Mouse (Mus musculus): Measurements from ENCODE around the gene Slc9a4. TPM values are rescaled to one million over a fixed set of nuclear protein-coding genes. Genes with fewer than 3 reads are reported as not detected.

Gene Slc9a4
- polyA plus RNA-seq, 1 experiment from 2014 or later, result not detected

GRCm38 (mm10) chr1:40601461-40601860, 21.6 kb downstream of the Slc9a4 start:
- Histone ChIP-seq H3K27me3 (no peaks in the 10 kb centered on the region), H3K9ac (no peak overlapping the region), H3K9me3 (no peaks in the 10 kb centered on the region), H3K27ac (no peak overlapping the region), H3K4me2 (no peak overlapping the region), H3K36me3 (replicated peaks) (no peaks in the 10 kb centered on the region), H3K4me3 (replicated peaks) (no peak overlapping the region), H3K4me1 (no peaks in the 10 kb centered on the region)
- no peak for ATAC-seq (ENCODE audit: low FRiP score)
- 82% methylated on average over 3 of the region's 3 CpGs for WGBS

DNA sequence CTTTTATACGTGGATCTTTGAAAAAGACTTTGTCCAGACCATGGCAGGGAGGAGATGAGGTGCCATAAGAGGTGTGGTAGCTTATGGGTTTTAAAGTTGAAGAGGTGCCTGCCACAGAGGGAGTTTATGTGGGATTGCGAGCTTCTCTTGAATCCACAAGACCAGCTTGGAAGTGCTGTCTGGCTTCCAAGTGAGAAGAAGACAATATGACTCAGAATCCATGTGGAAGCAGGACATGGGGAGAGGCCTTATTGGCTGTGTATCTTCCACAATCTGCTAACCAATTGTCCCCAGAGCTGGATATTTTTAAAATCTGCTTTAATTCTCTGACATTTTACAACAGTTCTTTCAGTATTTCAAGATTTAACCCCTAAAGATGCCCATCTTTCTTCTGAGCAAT, 33.3 kb downstream of the Slc9a4 start:
- no peak for ATAC-seq (ENCODE audit: low FRiP score)
- H3K9me3 ChIP-seq, result no peaks in the 10 kb centered on the region
- H3K4me1 ChIP-seq, result no peaks in the 10 kb centered on the region
- H3K4me3 ChIP-seq (replicated peaks), result no peak overlapping the region
- H3K27me3 ChIP-seq, result no peaks in the 10 kb centered on the region
- no peaks in the 10 kb centered on the region for H3K36me3 ChIP-seq (replicated peaks)
- H3K9ac ChIP-seq, result no peak overlapping the region
- H3K4me2 ChIP-seq, result no peak overlapping the region
- WGBS, result 82% methylated on average over 2 of the region's 2 CpGs
- no peak overlapping the region for H3K27ac ChIP-seq

DNA sequence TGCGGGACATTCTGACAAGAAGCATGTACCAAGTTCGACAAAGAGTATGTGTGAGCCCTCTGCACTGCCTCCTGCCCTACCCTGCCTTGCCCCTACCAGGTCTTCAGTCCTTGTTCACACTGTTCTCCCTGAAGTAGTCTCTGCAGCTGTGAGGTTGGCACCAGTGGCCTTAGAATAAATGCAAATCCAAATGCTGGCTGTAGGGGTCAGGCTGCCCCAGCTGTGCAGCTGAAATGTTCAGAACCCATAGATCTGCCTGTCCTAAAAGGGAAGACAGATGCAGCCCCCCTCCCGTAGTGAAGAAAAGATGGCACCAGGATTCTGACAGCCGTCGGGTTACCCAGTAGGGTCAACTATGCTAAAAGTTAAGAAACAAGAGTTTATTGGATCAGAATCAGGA, 39.2 kb downstream of the Slc9a4 start:
- Histone ChIP-seq H3K4me2 (no peak overlapping the region), H3K27me3 (no peaks in the 10 kb centered on the region), H3K4me3 (replicated peaks) (no peak overlapping the region), H3K9me3 (no peaks in the 10 kb centered on the region), H3K36me3 (replicated peaks) (no peaks in the 10 kb centered on the region), H3K9ac (no peak overlapping the region), H3K27ac (no peak overlapping the region), H3K4me1 (no peaks in the 10 kb centered on the region)
- no peak for ATAC-seq (ENCODE audit: low FRiP score)
- WGBS, result 88% methylated on average over 5 of the region's 5 CpGs

DNA sequence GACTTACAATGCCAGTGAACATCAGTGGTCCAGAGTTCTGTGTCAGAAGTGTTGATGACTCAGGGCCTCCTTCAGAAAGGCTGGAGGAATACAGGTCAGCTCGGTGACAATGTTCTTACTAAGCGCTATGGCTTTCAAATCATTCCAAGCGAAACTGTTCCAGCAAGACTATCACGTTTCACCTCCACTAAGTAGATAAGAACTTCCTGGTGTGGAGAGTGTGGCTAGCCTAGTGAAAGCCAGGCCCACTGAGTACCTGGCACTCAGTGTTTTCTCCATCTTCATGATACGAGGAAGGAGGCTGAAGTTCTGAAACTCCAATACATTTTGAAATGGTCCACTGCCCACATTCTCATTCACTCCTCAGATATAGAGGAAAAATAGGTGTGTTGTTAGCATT, 40.0 kb downstream of the Slc9a4 start:
- 84% methylated on average over 5 of the region's 5 CpGs for WGBS
- no peak overlapping the region for H3K4me2 ChIP-seq
- H3K4me1 ChIP-seq, result no peaks in the 10 kb centered on the region
- H3K36me3 ChIP-seq (replicated peaks), result no peaks in the 10 kb centered on the region
- H3K4me3 ChIP-seq (replicated peaks), result no peak overlapping the region
- H3K9ac ChIP-seq, result no peak overlapping the region
- H3K27ac ChIP-seq, result no peak overlapping the region
- ATAC-seq (ENCODE audit: low FRiP score), result no peak
- H3K27me3 ChIP-seq, result no peaks in the 10 kb centered on the region
- H3K9me3 ChIP-seq, result no peaks in the 10 kb centered on the region

GRCm38 (mm10) chr1:40624954-40625353, 45.1 kb downstream of the Slc9a4 start:
- WGBS, result 56% methylated on average over 3 of the region's 3 CpGs
- H3K4me1 ChIP-seq, result no peaks in the 10 kb centered on the region
- no peak overlapping the region for H3K4me2 ChIP-seq
- H3K27ac ChIP-seq, result no peak overlapping the region
- H3K4me3 ChIP-seq (replicated peaks), result no peak overlapping the region
- no peaks in the 10 kb centered on the region for H3K27me3 ChIP-seq
- H3K9ac ChIP-seq, result no peak overlapping the region
- no peaks in the 10 kb centered on the region for H3K9me3 ChIP-seq
- ATAC-seq (ENCODE audit: low FRiP score), result no peak
- H3K36me3 ChIP-seq (replicated peaks), result no peaks in the 10 kb centered on the region

GRCm38 (mm10) chr1:40626954-40627353, 47.1 kb downstream of the Slc9a4 start:
- ATAC-seq (ENCODE audit: low FRiP score), result no peak

GRCm38 (mm10) chr1:40628443-40628842, 48.6 kb downstream of the Slc9a4 start:
- Histone ChIP-seq H3K36me3 (replicated peaks) (no peaks in the 10 kb centered on the region), H3K9ac (no peak overlapping the region), H3K9me3 (no peaks in the 10 kb centered on the region), H3K27me3 (no peaks in the 10 kb centered on the region), H3K4me2 (no peak overlapping the region), H3K4me3 (replicated peaks) (no peak overlapping the region), H3K4me1 (no peaks in the 10 kb centered on the region), H3K27ac (no peak overlapping the region)
- 91% methylated on average over 3 of the region's 3 CpGs for WGBS
- ATAC-seq (ENCODE audit: low FRiP score), result no peak

More at GRCm38 (mm10) chr1:40626954-40627353, 47.1 kb downstream of the Slc9a4 start:
- no peak overlapping the region for H3K9ac ChIP-seq
- H3K4me1 ChIP-seq, result no peaks in the 10 kb centered on the region
- no peak overlapping the region for H3K4me3 ChIP-seq (replicated peaks)
- no peaks in the 10 kb centered on the region for H3K36me3 ChIP-seq (replicated peaks)
- H3K4me2 ChIP-seq, result no peak overlapping the region
- no peak overlapping the region for H3K27ac ChIP-seq
- H3K27me3 ChIP-seq, result no peaks in the 10 kb centered on the region
- no peaks in the 10 kb centered on the region for H3K9me3 ChIP-seq

- Histone ChIP-seq H3K4me1 (no peaks in the 10 kb centered on the region), H3K9ac (no peak overlapping the region), H3K27ac (no peak overlapping the region), H3K4me2 (no peak overlapping the region), H3K9me3 (no peaks in the 10 kb centered on the region), H3K36me3 (replicated peaks) (no peaks in the 10 kb centered on the region), H3K27me3 (no peaks in the 10 kb centered on the region), H3K4me3 (replicated peaks) (no peak overlapping the region)
- ATAC-seq (ENCODE audit: low FRiP score), result no peak
- 61% methylated on average over 2 of the region's 2 CpGs for WGBS
These were observed 52.7 kb downstream of the Slc9a4 start for GRCm38 (mm10) chr1:40632407-40633062.

- no peaks in the 10 kb centered on the region for H3K36me3 ChIP-seq (replicated peaks)
- H3K27ac ChIP-seq, result no peak overlapping the region
- H3K9ac ChIP-seq, result no peak overlapping the region
- no peak for ATAC-seq (ENCODE audit: low FRiP score)
- 77% methylated on average over 4 of the region's 4 CpGs for WGBS
- no peak overlapping the region for H3K4me2 ChIP-seq
- no peaks in the 10 kb centered on the region for H3K27me3 ChIP-seq
- H3K4me1 ChIP-seq, result no peaks in the 10 kb centered on the region
- H3K9me3 ChIP-seq, result no peaks in the 10 kb centered on the region
- H3K4me3 ChIP-seq (replicated peaks), result no peak overlapping the region
These were observed 54.7 kb downstream of the Slc9a4 start for GRCm38 (mm10) chr1:40634608-40635007.

GRCm38 (mm10) chr1:40648234-40648633, 68.4 kb downstream of the Slc9a4 start:
- WGBS, result 79% methylated on average over 2 of the region's 2 CpGs
- Histone ChIP-seq H3K4me2 (no peak overlapping the region), H3K9me3 (no peaks in the 10 kb centered on the region), H3K9ac (no peak overlapping the region), H3K27ac (no peak overlapping the region), H3K4me3 (replicated peaks) (no peak overlapping the region), H3K36me3 (replicated peaks) (no peaks in the 10 kb centered on the region), H3K27me3 (no peaks in the 10 kb centered on the region), H3K4me1 (no peaks in the 10 kb centered on the region)
- ATAC-seq (ENCODE audit: low FRiP score), result no peak

DNA sequence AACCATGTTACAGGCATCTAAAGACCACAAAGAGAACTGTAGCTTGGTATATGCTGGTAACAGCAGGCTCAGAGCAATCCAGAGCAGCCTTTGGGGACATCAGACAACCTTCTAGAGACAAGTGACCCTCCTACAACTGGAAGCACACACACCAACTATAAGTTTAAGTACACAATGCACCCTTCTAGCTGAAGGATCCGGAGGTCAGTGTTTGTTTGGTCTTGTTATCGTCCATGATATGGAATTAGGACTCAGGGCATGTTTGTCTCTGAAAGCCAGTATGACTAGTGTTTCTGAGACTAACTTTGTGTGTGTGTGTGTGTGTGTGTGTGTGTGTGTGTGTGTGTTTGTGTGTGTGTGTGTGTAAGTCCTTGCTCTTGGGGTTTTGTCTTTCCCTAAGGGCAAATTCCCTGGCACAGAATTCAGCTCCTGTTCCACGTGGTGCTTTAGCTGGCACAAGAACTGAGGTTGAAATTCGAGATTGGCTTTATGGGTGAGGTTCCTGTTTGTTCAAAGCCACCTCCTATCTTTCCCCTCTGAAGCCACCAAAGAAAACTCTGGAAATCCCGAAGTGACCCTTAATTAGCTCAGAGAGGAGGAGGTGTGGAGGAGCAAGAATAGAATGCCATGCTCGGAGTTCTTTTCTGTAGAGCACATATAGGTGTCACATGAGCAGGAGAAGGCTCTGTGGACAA, 71.1 kb downstream of the Slc9a4 start:
- Histone ChIP-seq H3K36me3 (replicated peaks) (no peaks in the 10 kb centered on the region), H3K27ac (no peak overlapping the region), H3K4me1 (no peaks in the 10 kb centered on the region), H3K27me3 (no peaks in the 10 kb centered on the region), H3K4me2 (no peak overlapping the region), H3K9ac (no peak overlapping the region), H3K9me3 (no peaks in the 10 kb centered on the region), H3K4me3 (replicated peaks) (no peak overlapping the region)
- no peak for ATAC-seq (ENCODE audit: low FRiP score)
- 74% methylated on average over 6 of the region's 6 CpGs for WGBS

- Histone ChIP-seq H3K36me3 (replicated peaks) (no peaks in the 10 kb centered on the region), H3K4me2 (no peak overlapping the region), H3K27ac (no peak overlapping the region), H3K27me3 (no peaks in the 10 kb centered on the region), H3K9ac (no peak overlapping the region), H3K9me3 (no peaks in the 10 kb centered on the region), H3K4me1 (no peaks in the 10 kb centered on the region), H3K4me3 (replicated peaks) (no peak overlapping the region)
- no peak for ATAC-seq (ENCODE audit: low FRiP score)
- 89% methylated on average over 4 of the region's 4 CpGs for WGBS
These were observed 77.2 kb downstream of the Slc9a4 start for GRCm38 (mm10) chr1:40657035-40657434.

- H3K9ac ChIP-seq, result no peak overlapping the region
- no peaks in the 10 kb centered on the region for H3K9me3 ChIP-seq
- H3K4me1 ChIP-seq, result no peaks in the 10 kb centered on the region
- H3K27me3 ChIP-seq, result no peaks in the 10 kb centered on the region
- ATAC-seq (ENCODE audit: low FRiP score), result no peak
- 41% methylated on average over 8 of the region's 8 CpGs for WGBS
- H3K36me3 ChIP-seq (replicated peaks), result no peaks in the 10 kb centered on the region
- H3K4me3 ChIP-seq (replicated peaks), result no peak overlapping the region
- H3K27ac ChIP-seq, result no peak overlapping the region
- no peak overlapping the region for H3K4me2 ChIP-seq
These were observed 78.2 kb downstream of the Slc9a4 start for GRCm38 (mm10) chr1:40657978-40658496.

Data from forebrain, embryonic 12.5 days (tissue).